Mouse (Mus musculus): ENCODE data around the gene Nmb. TPM values are rescaled to one million over a fixed set of nuclear protein-coding genes. Genes with fewer than 3 reads are reported as not detected.

Gene Nmb
- polyA plus RNA-seq, 1 experiment from 2014 or later, result 10.3 TPM

GRCm38 (mm10) chr7:80912496-80912895 lies 7.6 kb upstream of the Nmb start:
- Histone ChIP-seq H3K4me1 (ENCODE audit: insufficient read depth) (no peaks in the 10 kb centered on the region), H3K36me3 (ENCODE audit: insufficient read depth) (peaks cover 62% of the 10 kb centered on the region), H3K4me3 (ENCODE audit: low read depth, low read length) (no peak overlapping the region), H3K27ac (ENCODE audit: low read depth) (no peak overlapping the region), H3K9ac (no peak overlapping the region), H3K27me3 (ENCODE audit: insufficient read depth, low read length) (no peaks in the 10 kb centered on the region), H3K4me2 (no peak overlapping the region), H3K9me3 (ENCODE audit: low read depth, low read length) (no peaks in the 10 kb centered on the region)
- WGBS, result 72% methylated on average over 8 of the region's 8 CpGs
- no peak for DNase-seq
- TF ChIP-seq CTCF (IDR thresholded peaks at IDR 0.05; ENCODE audit: low read depth), result no peak
- ATAC-seq (ENCODE audit: insufficient read depth), result no peak

- Histone ChIP-seq H3K4me3 (ENCODE audit: low read depth, low read length) (no peak overlapping the region), H3K9me3 (ENCODE audit: low read depth, low read length) (no peaks in the 10 kb centered on the region), H3K27ac (ENCODE audit: low read depth) (no peak overlapping the region), H3K36me3 (ENCODE audit: insufficient read depth) (peaks cover 49% of the 10 kb centered on the region), H3K27me3 (ENCODE audit: insufficient read depth, low read length) (no peaks in the 10 kb centered on the region), H3K4me2 (no peak overlapping the region), H3K4me1 (ENCODE audit: insufficient read depth) (no peaks in the 10 kb centered on the region), H3K9ac (no peak overlapping the region)
- DNase-seq (no peak), ATAC-seq (ENCODE audit: insufficient read depth) (no peak)
- TF ChIP-seq CTCF (IDR thresholded peaks at IDR 0.05; ENCODE audit: low read depth), result no peak
- 79% methylated on average over 7 of the region's 7 CpGs for WGBS
These were observed 6.2 kb upstream of the Nmb start for GRCm38 (mm10) chr7:80911053-80911452.

GRCm38 (mm10) chr7:80903625-80904422 lies 1.1 kb downstream of the Nmb start:
- DNase-seq (no peak), ATAC-seq (ENCODE audit: insufficient read depth) (no peak)
- Histone ChIP-seq H3K4me2 (peak overlapping the region; percentile 96), H3K9me3 (ENCODE audit: low read depth, low read length) (no peaks in the 10 kb centered on the region), H3K36me3 (ENCODE audit: insufficient read depth) (peaks cover 12% of the 10 kb centered on the region; the same call in 1 of the 2 replicates), H3K4me3 (ENCODE audit: low read depth, low read length) (peak overlapping the region; percentile 41; the same call in 1 of the 2 replicates), H3K27ac (ENCODE audit: low read depth) (no peak overlapping the region), H3K4me1 (ENCODE audit: insufficient read depth) (0 out of 2 replicates have a peak, but pooled peaks cover 7% of the 10 kb centered on the region), H3K9ac (no peak overlapping the region), H3K27me3 (ENCODE audit: insufficient read depth, low read length) (no peaks in the 10 kb centered on the region)
- WGBS, result 84% methylated on average over 11 of the region's 11 CpGs
- no peak for TF ChIP-seq CTCF (IDR thresholded peaks at IDR 0.05; ENCODE audit: low read depth)

GRCm38 (mm10) chr7:80901541-80902274 lies 3.2 kb downstream of the Nmb start:
- H3K27ac ChIP-seq (ENCODE audit: low read depth), result peak overlapping the region; percentile 86
- H3K4me1 ChIP-seq (ENCODE audit: insufficient read depth), result 0 out of 2 replicates have a peak, but pooled peaks cover 7% of the 10 kb centered on the region
- no peak for TF ChIP-seq CTCF (IDR thresholded peaks at IDR 0.05; ENCODE audit: low read depth)
- no peaks in the 10 kb centered on the region for H3K27me3 ChIP-seq (ENCODE audit: insufficient read depth, low read length)
- peak overlapping the region; percentile 73 for H3K4me3 ChIP-seq (ENCODE audit: low read depth, low read length)
- peak overlapping the region; percentile 77 for H3K9ac ChIP-seq
- DNase-seq, result peak; percentile 17
- peak overlapping the region; percentile 92 for H3K4me2 ChIP-seq
- H3K9me3 ChIP-seq (ENCODE audit: low read depth, low read length), result no peaks in the 10 kb centered on the region
- 24% methylated on average over 15 of the region's 15 CpGs for WGBS
- peaks cover 27% of the 10 kb centered on the region for H3K36me3 ChIP-seq (ENCODE audit: insufficient read depth)
- ATAC-seq (ENCODE audit: insufficient read depth), result 0 out of 2 replicates have a peak, but pooled peaks have one; percentile 23

- H3K27me3 ChIP-seq (ENCODE audit: insufficient read depth, low read length), result no peaks in the 10 kb centered on the region
- peak within 1 kb of the TSS; percentile 77 for H3K9ac ChIP-seq
- peak within 1 kb of the TSS; percentile 86 for H3K27ac ChIP-seq (ENCODE audit: low read depth)
- no peak for TF ChIP-seq CTCF (IDR thresholded peaks at IDR 0.05; ENCODE audit: low read depth)
- DNase-seq (peak; percentile 97), ATAC-seq (ENCODE audit: insufficient read depth) (peak; percentile 96)
- peak within 1 kb of the TSS; percentile 73 for H3K4me3 ChIP-seq (ENCODE audit: low read depth, low read length)
- H3K36me3 ChIP-seq (ENCODE audit: insufficient read depth), result peaks cover 32% of the 10 kb centered on the region
- under 1% methylated on average over 36 of the region's 36 CpGs for WGBS
- 0 out of 2 replicates have a peak, but pooled peaks cover 7% of the 10 kb centered on the region for H3K4me1 ChIP-seq (ENCODE audit: insufficient read depth)
- H3K9me3 ChIP-seq (ENCODE audit: low read depth, low read length), result no peaks in the 10 kb centered on the region
- peak within 1 kb of the TSS; percentile 92 for H3K4me2 ChIP-seq
These were observed 3.9 kb downstream of the Nmb start, which contains the start of gene Wdr73 for GRCm38 (mm10) chr7:80900944-80901501. Gene Wdr73, minus strand, starts transcription at chr7:80901269.

- Histone ChIP-seq H3K27ac (ENCODE audit: low read depth) (no peak overlapping the region), H3K36me3 (ENCODE audit: insufficient read depth) (peaks cover 60% of the 10 kb centered on the region), H3K9ac (no peak overlapping the region), H3K4me2 (no peak overlapping the region), H3K4me1 (ENCODE audit: insufficient read depth) (0 out of 2 replicates have a peak, but pooled peaks cover 7% of the 10 kb centered on the region), H3K9me3 (ENCODE audit: low read depth, low read length) (no peaks in the 10 kb centered on the region), H3K27me3 (ENCODE audit: insufficient read depth, low read length) (no peaks in the 10 kb centered on the region), H3K4me3 (ENCODE audit: low read depth, low read length) (no peak overlapping the region)
- 88% methylated on average over 4 of the region's 4 CpGs for WGBS
- ATAC-seq (ENCODE audit: insufficient read depth) (no peak), DNase-seq (no peak)
- no peak for TF ChIP-seq CTCF (IDR thresholded peaks at IDR 0.05; ENCODE audit: low read depth)
These were observed 7.2 kb downstream of the Nmb start for GRCm38 (mm10) chr7:80897721-80898120.

Data from lung, embryonic 14.5 days (tissue).